Comparison of ENCODE assay signal across 22 mouse cellular contexts in genomic region chr14:11577276-11577909, GRCm38 (mm10). TPM values are rescaled to one million over a fixed set of nuclear protein-coding genes. Genes with fewer than 3 reads are reported as not detected.
DNase-seq lines count a peak whose midpoint lies in the region; ATAC-seq and TF ChIP-seq lines count a peak whose summit lies in the region.
"Had no signal": no experiment of that assay in that cellular context is flagged by ENCODE, and none has a peak within 500 bp of the region (broad histone marks: within the 10 kb centered on the region; RNA-seq: fewer than 3 reads in every experiment).

No protein-coding gene starts in this region.

- H3K4me3 ChIP-seq in gastrocnemius, adult 2 months = no peak overlapping the region
- H3K4me3 ChIP-seq in forebrain, embryonic 13.5 days = no peak overlapping the region
- H3K4me3 ChIP-seq in midbrain, embryonic 15.5 days = no peak overlapping the region
- H3K4me3 ChIP-seq: erythroblast, embryonic 14.5 days; layer of hippocampus, adult 2 months; left cerebral cortex, adult 2 months; limb, embryonic 15.5 days had no signal

- peak overlapping the region; percentile 67; the same call in 1 of the 2 replicates for H3K27ac ChIP-seq in gastrocnemius, adult 2 months
- H3K27ac ChIP-seq in forebrain, embryonic 13.5 days = no peak overlapping the region
- no peak overlapping the region for H3K27ac ChIP-seq in midbrain, embryonic 15.5 days
- H3K27ac ChIP-seq: kidney, postnatal 0 days; layer of hippocampus, adult 2 months; left cerebral cortex, adult 2 months; limb, embryonic 15.5 days had no signal

- no peaks in the 10 kb centered on the region for H3K36me3 ChIP-seq in forebrain, embryonic 13.5 days (ENCODE audit: poor library complexity, severe bottlenecking)
- no peaks in the 10 kb centered on the region for H3K36me3 ChIP-seq in midbrain, embryonic 15.5 days (replicated peaks)
- H3K36me3 ChIP-seq: limb, embryonic 15.5 days had no signal

- H3K4me1 ChIP-seq in forebrain, embryonic 13.5 days = peaks cover 25% of the 10 kb centered on the region
- H3K4me1 ChIP-seq in midbrain, embryonic 15.5 days = peaks cover 23% of the 10 kb centered on the region

- TF ChIP-seq POLR2A in brain, embryonic 14.5 days (IDR thresholded peaks at IDR 0.05; ENCODE audit: borderline replicate concordance, extremely low read depth, insufficient read depth, insufficient read length, poor library complexity, severe bottlenecking) = no peak

- intact Hi-C loops in gastrocnemius, adult 2 months (cut with DNase I) = no loop called here
- intact Hi-C loops in left cerebral cortex, postnatal 14 days (cut with DNase I) = no loop called here

- H3K4me2 ChIP-seq in forebrain, embryonic 13.5 days = peak overlapping the region; percentile 18; the same call in 1 of the 2 replicates
- H3K4me2 ChIP-seq in midbrain, embryonic 15.5 days = no peak overlapping the region
- H3K4me2 ChIP-seq: limb, embryonic 15.5 days had no signal

- TF ChIP-seq CTCF in gastrocnemius, adult 2 months (IDR thresholded peaks at IDR 0.05) = no peak
- no peak for TF ChIP-seq CTCF in brain, embryonic 14.5 days (IDR thresholded peaks at IDR 0.05; ENCODE audit: borderline replicate concordance, extremely low read depth, insufficient read depth, insufficient read length)

- H3K9me3 ChIP-seq in forebrain, embryonic 13.5 days (replicated peaks) = no peaks in the 10 kb centered on the region
- no peaks in the 10 kb centered on the region; the same call in 1 of the 2 replicates for H3K9me3 ChIP-seq in midbrain, embryonic 15.5 days
- H3K9me3 ChIP-seq: limb, embryonic 15.5 days had no signal

- WGBS in forebrain, embryonic 13.5 days = 5% methylated on average over 9 of the region's 9 CpGs
- WGBS in midbrain, embryonic 15.5 days = 8% methylated on average over 9 of the region's 9 CpGs

- no peaks in the 10 kb centered on the region for H3K27me3 ChIP-seq in forebrain, embryonic 13.5 days
- no peaks in the 10 kb centered on the region for H3K27me3 ChIP-seq in midbrain, embryonic 15.5 days (replicated peaks)
- H3K27me3 ChIP-seq: limb, embryonic 15.5 days; Patski had no signal

- no peak overlapping the region for H3K9ac ChIP-seq in forebrain, embryonic 13.5 days
- H3K9ac ChIP-seq in midbrain, embryonic 15.5 days = no peak overlapping the region
- H3K9ac ChIP-seq: limb, embryonic 15.5 days had no signal

- no peak for DNase-seq in gastrocnemius, adult 2 months
- DNase-seq in gastrocnemius, adult 8-10 months (ENCODE audit: low spot score in 2 of 2) = no peak
- peak; percentile 42 for DNase-seq in brain, embryonic 14.5 days (ENCODE audit: low read depth)
- DNase-seq in frontal cortex, postnatal 36 days (ENCODE audit: low spot score in 2 of 2) = no peak
- DNase-seq in layer of hippocampus, postnatal 14 days (ENCODE audit: low spot score in 2 of 2) = no peak
- no peak for DNase-seq in left cerebral cortex, postnatal 14 days (ENCODE audit: low spot score in 2 of 2)
- DNase-seq: gastrocnemius, postnatal 14 days; lung, adult 2 months; lung, postnatal 4 days; right cerebral cortex, postnatal 14 days; thymus, postnatal 4 days had no signal

- ATAC-seq in forebrain, embryonic 13.5 days = no peak; the same call in 1 of the 2 replicates
- ATAC-seq in midbrain, embryonic 15.5 days (replicated peaks) = peak; percentile 37; the same call in 1 of the 2 replicates
- ATAC-seq: inflammation-experienced regulatory T-cells, adult 6 months; Patski had no signal

RNA-seq across cellular contexts. Expression of gene Ptprg, which starts 24.1 kb away (rescaled TPM):
- 10 to 100 TPM; 26.3 to 32.5 TPM for total RNA-seq in gastrocnemius, adult 2 months (2021)
- 10 to 100 TPM; 13.3 to 22.4 (median 19.1) TPM for total RNA-seq in gastrocnemius, adult 8-10 months (2022)
- 28.8 and 48.6 TPM in 2 replicates for polyA plus RNA-seq in brain, embryonic 14.5 days (2012; rRNA removed)
- polyA plus RNA-seq in forebrain, embryonic 13.5 days (2015; fragmentation: Nextera tagmentation; extraction: Ambion mirVana) = 32.8 and 35.8 TPM in 2 replicates
- 43.3 and 46.6 TPM in 2 replicates for polyA plus RNA-seq in midbrain, embryonic 15.5 days (2015; fragmentation: Nextera tagmentation; extraction: Ambion mirVana)
- total RNA-seq in layer of hippocampus, postnatal 14 days (2021) = 100 to 1,000 TPM; 165 to 169 TPM
- total RNA-seq in left cerebral cortex, postnatal 14 days (2021) = 100 to 1,000 TPM; 123 TPM
- total RNA-seq: common myeloid progenitor, adult 5-6 weeks; monocyte, adult 5-6 weeks had no signal
- polyA plus RNA-seq: erythroblast, embryonic 14.5 days had no signal
